Mouse (Mus musculus) liver, embryonic 14 days (tissue): ENCODE results near the gene Rpl14. TPM values are rescaled to one million over a fixed set of nuclear protein-coding genes. Genes with fewer than 3 reads are reported as not detected.

Experiments used
- polyA plus RNA-seq: library from polyadenylated mRNA; depleted of rRNA; stranded (reverse); fragments of >200 nt; gene quantifications from 2 replicates; pipeline ENCODE4 v1.2.3, GENCODE M21; 2012; rRNA removed

The Rpl14 gene
- 577 and 622 TPM in 2 replicates for polyA plus RNA-seq

GRCm38 (mm10) chr9:120570741-120571592, at the start of gene Rpl14:
Rpl14 (plus strand) TSS chr9:120571444.

GRCm38 (mm10) chr9:120539662-120540251, 31.5 kb upstream of the Rpl14 start, which contains the start of gene Entpd3:
Entpd3 (plus strand) TSS chr9:120539818.

Other genes with a start within 250 kb of the Rpl14 start
- gene Eif1b, start 79.2 kb upstream of the Rpl14 start, polyA plus RNA-seq: 29.2 and 32.3 TPM in 2 replicates
- 0.02 TPM in 1 of 2 replicates, not detected in the other for gene Entpd3, start 31.6 kb upstream of the Rpl14 start, polyA plus RNA-seq